Mouse (Mus musculus): Measurements from ENCODE around the gene Pex11g. TPM values are rescaled to one million over a fixed set of nuclear protein-coding genes. Genes with fewer than 3 reads are reported as not detected.
A peak's percentile ranks its signal among the peaks of the same experiment; 100 is the strongest.

Pex11g gene
- total RNA-seq, 1 experiment, result 3.2 TPM

- Histone ChIP-seq H3K9me3 (ENCODE audit: control insufficient read depth, insufficient read depth, low read depth, low read length) (no peaks in the 10 kb centered on the region), H3K4me1 (ENCODE audit: control insufficient read depth in 2 of 2, insufficient read depth in 2 of 2, low read length in 2 of 2, poor library complexity in 1 of 2) (peaks cover 0 to 7% of the 10 kb centered on the region in 2 experiments; a peak in 2 of 4 replicates), H3K9ac (ENCODE audit: insufficient read depth, low read depth, low read length, poor library complexity, severe bottlenecking) (peak within 1 kb of the TSS; percentile 65), H3K36me3 (ENCODE audit: control insufficient read depth, insufficient read depth, low read length, poor library complexity, severe bottlenecking) (peaks cover 15% of the 10 kb centered on the region), H3K27ac (ENCODE audit: insufficient read depth, low read depth, low read length, poor library complexity, severe bottlenecking) (no peak within 1 kb of the TSS), H3K4me3 (ENCODE audit: insufficient read depth in 1 of 2, low read depth in 1 of 2, low read length in 2 of 2, poor library complexity in 1 of 2, severe bottlenecking in 1 of 2) (peak within 1 kb of the TSS; percentile 71 to 91)
- TF ChIP-seq ZNF384 (IDR thresholded peaks at IDR 0.05; ENCODE audit: low read depth, low read length) (no peak), HCFC1 (IDR thresholded peaks at IDR 0.05; ENCODE audit: borderline replicate concordance, insufficient read depth, low read length) (peak; percentile 88)
- in situ Hi-C loops (cut with MboI; ENCODE audit: low sequenced_read_pairs in 2 of 2, unreplicated experiment in 2 of 2), result no loop called here
- no peak for DNase-seq (ENCODE audit: low read depth, low spot score)
Measured at GRCm38 (mm10) chr8:3515260-3515671, 47.8 kb upstream of the Pex11g start, which contains the start of gene Pnpla6. TSS of gene Pnpla6 (plus strand) at chr8:3515384.

GRCm38 (mm10) chr8:3514681-3515247 lies 47.3 kb upstream of the Pex11g start:
- Histone ChIP-seq H3K9me3 (ENCODE audit: control insufficient read depth, insufficient read depth, low read depth, low read length) (no peaks in the 10 kb centered on the region), H3K4me3 (ENCODE audit: insufficient read depth in 1 of 2, low read depth in 1 of 2, low read length in 2 of 2, poor library complexity in 1 of 2, severe bottlenecking in 1 of 2) (peak overlapping the region; percentile 71 to 91; a peak in 3 of 4 replicates), H3K9ac (ENCODE audit: insufficient read depth, low read depth, low read length, poor library complexity, severe bottlenecking) (peak overlapping the region; percentile 58; the same call in 1 of the 2 replicates), H3K4me1 (ENCODE audit: control insufficient read depth in 2 of 2, insufficient read depth in 2 of 2, low read length in 2 of 2, poor library complexity in 1 of 2) (peaks cover 0 to 7% of the 10 kb centered on the region in 2 experiments; a peak in 2 of 4 replicates), H3K36me3 (ENCODE audit: control insufficient read depth, insufficient read depth, low read length, poor library complexity, severe bottlenecking) (peaks cover 18% of the 10 kb centered on the region), H3K27ac (ENCODE audit: insufficient read depth, low read depth, low read length, poor library complexity, severe bottlenecking) (no peak overlapping the region)
- no peak for DNase-seq (ENCODE audit: low read depth, low spot score)
- in situ Hi-C loops (cut with MboI; ENCODE audit: low sequenced_read_pairs in 2 of 2, unreplicated experiment in 2 of 2), result no loop called here
- no peak for TF ChIP-seq CHD2 (IDR thresholded peaks at IDR 0.05; ENCODE audit: low read depth, low read length)
- no peak for TF ChIP-seq MAFK (IDR thresholded peaks at IDR 0.05; ENCODE audit: insufficient read depth, low read depth, low read length)
- TF ChIP-seq ZNF384 (IDR thresholded peaks at IDR 0.05; ENCODE audit: low read depth, low read length), result no peak
- no peak for TF ChIP-seq HCFC1 (IDR thresholded peaks at IDR 0.05; ENCODE audit: borderline replicate concordance, insufficient read depth, low read length)
- no peak for TF ChIP-seq ZC3H11A (IDR thresholded peaks at IDR 0.05; ENCODE audit: borderline replicate concordance, low read depth, low read length)

- Histone ChIP-seq H3K36me3 (ENCODE audit: control insufficient read depth, insufficient read depth, low read length, poor library complexity, severe bottlenecking) (peaks cover 30% of the 10 kb centered on the region), H3K27ac (ENCODE audit: insufficient read depth, low read depth, low read length, poor library complexity, severe bottlenecking) (no peak overlapping the region), H3K9me3 (ENCODE audit: control insufficient read depth, insufficient read depth, low read depth, low read length) (no peaks in the 10 kb centered on the region), H3K9ac (ENCODE audit: insufficient read depth, low read depth, low read length, poor library complexity, severe bottlenecking) (no peak overlapping the region), H3K4me1 (ENCODE audit: control insufficient read depth in 2 of 2, insufficient read depth in 2 of 2, low read length in 2 of 2, poor library complexity in 1 of 2) (no peaks in the 10 kb centered on the region), H3K4me3 (ENCODE audit: insufficient read depth in 1 of 2, low read depth in 1 of 2, low read length in 2 of 2, poor library complexity in 1 of 2, severe bottlenecking in 1 of 2) (no peak overlapping the region)
- in situ Hi-C loops (cut with MboI; ENCODE audit: low sequenced_read_pairs in 2 of 2, unreplicated experiment in 2 of 2), result no loop called here
- TF ChIP-seq ZC3H11A (IDR thresholded peaks at IDR 0.05; ENCODE audit: borderline replicate concordance, low read depth, low read length) (no peak), CHD2 (IDR thresholded peaks at IDR 0.05; ENCODE audit: low read depth, low read length) (no peak), MAFK (IDR thresholded peaks at IDR 0.05; ENCODE audit: insufficient read depth, low read depth, low read length) (no peak), HCFC1 (IDR thresholded peaks at IDR 0.05; ENCODE audit: borderline replicate concordance, insufficient read depth, low read length) (no peak), ZNF384 (IDR thresholded peaks at IDR 0.05; ENCODE audit: low read depth, low read length) (no peak)
- DNase-seq (ENCODE audit: low read depth, low spot score), result no peak
Measured at GRCm38 (mm10) chr8:3507979-3508754, 40.7 kb upstream of the Pex11g start.

- TF ChIP-seq CHD2 (IDR thresholded peaks at IDR 0.05; ENCODE audit: low read depth, low read length) (no peak), HCFC1 (IDR thresholded peaks at IDR 0.05; ENCODE audit: borderline replicate concordance, insufficient read depth, low read length) (no peak), ZC3H11A (IDR thresholded peaks at IDR 0.05; ENCODE audit: borderline replicate concordance, low read depth, low read length) (no peak), ZNF384 (IDR thresholded peaks at IDR 0.05; ENCODE audit: low read depth, low read length) (no peak), MAFK (IDR thresholded peaks at IDR 0.05; ENCODE audit: insufficient read depth, low read depth, low read length) (no peak)
- Histone ChIP-seq H3K4me3 (ENCODE audit: insufficient read depth in 1 of 2, low read depth in 1 of 2, low read length in 2 of 2, poor library complexity in 1 of 2, severe bottlenecking in 1 of 2) (no peak overlapping the region), H3K36me3 (ENCODE audit: control insufficient read depth, insufficient read depth, low read length, poor library complexity, severe bottlenecking) (peaks cover 8% of the 10 kb centered on the region), H3K9me3 (ENCODE audit: control insufficient read depth, insufficient read depth, low read depth, low read length) (no peaks in the 10 kb centered on the region), H3K4me1 (ENCODE audit: control insufficient read depth in 2 of 2, insufficient read depth in 2 of 2, low read length in 2 of 2, poor library complexity in 1 of 2) (no peaks in the 10 kb centered on the region; a peak in 1 of 4 replicates), H3K9ac (ENCODE audit: insufficient read depth, low read depth, low read length, poor library complexity, severe bottlenecking) (no peak overlapping the region), H3K27ac (ENCODE audit: insufficient read depth, low read depth, low read length, poor library complexity, severe bottlenecking) (no peak overlapping the region)
- in situ Hi-C loops (cut with MboI; ENCODE audit: low sequenced_read_pairs in 2 of 2, unreplicated experiment in 2 of 2), result no loop called here
- no peak for DNase-seq (ENCODE audit: low read depth, low spot score)
Measured at GRCm38 (mm10) chr8:3502217-3502616, 34.7 kb upstream of the Pex11g start.

All from ES-E14 (cell line).